Mouse (Mus musculus) right cerebral cortex, adult 18-20 months (tissue): ENCODE measurements around the gene Gm11236.
"Not testable (repeated sequence)": the region's sequence is repeated elsewhere in the genome, so short reads cannot be mapped to it uniquely, and the experiment has no call there.

ENCODE experiments used
- DNase-seq: peaks from one replicate; pipeline ENCODE4 v3.0.0; 2022; ENCODE audit warnings: mixed read lengths

The Gm11236 gene

DNA sequence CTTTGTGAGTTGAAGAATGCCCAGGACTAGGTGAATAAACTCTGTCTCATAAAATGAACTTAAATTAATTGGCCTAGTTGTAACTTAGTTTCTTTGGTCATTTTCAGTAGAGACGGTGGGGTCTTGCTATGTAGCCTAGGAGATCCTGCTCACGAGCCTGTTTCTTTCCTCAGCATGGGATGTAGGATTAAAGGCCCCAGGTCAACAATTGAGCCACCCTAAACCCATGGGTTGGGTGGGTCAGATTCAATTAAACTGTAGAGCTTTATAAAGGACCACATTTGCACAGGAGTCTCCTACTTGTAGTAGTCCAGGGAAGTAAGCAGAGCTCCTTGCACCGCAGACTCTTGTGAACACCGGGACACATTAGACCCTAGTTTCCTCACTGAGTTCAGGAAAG is at the start of gene Gm11236:
TSS of gene Gm11236 (plus strand) at position 301 of the 400 bp plus-strand sequence.
- DNase-seq: not testable (repeated sequence)

DNA sequence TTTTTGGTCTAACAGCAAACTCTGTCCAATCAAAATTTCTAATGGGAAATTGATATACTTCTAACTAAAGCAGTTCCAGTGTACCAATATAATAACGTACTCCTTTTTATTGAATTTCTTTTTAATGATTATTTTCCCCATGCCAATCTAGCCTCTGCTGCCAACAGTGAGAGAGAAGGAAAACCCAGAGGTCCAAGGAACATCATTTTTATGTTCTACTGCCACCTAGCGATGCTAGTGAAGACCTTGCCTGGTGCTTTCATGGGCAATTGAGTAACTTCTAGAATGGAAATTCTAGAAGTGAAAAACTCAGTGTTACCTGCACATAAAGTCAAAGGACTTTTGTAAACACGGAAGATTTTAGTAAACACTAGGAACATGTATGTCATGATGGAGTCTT is 38.7 kb upstream of the Gm11236 start:
- DNase-seq: peak; percentile 11

DNA sequence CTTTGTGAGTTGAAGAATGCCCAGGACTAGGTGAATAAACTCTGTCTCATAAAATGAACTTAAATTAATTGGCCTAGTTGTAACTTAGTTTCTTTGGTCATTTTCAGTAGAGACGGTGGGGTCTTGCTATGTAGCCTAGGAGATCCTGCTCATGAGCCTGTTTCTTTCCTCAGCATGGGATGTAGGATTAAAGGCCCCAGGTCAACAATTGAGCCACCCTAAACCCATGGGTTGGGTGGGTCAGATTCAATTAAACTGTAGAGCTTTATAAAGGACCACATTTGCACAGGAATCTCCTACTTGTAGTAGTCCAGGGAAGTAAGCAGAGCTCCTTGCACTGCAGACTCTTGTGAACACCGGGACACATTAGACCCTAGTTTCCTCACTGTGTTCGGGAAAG is 30.3 kb upstream of the Gm11236 start, which contains the start of gene Gm11238:
TSS of gene Gm11238 (plus strand) at position 301 of the 400 bp plus-strand sequence.
- not testable (repeated sequence) for DNase-seq

DNA sequence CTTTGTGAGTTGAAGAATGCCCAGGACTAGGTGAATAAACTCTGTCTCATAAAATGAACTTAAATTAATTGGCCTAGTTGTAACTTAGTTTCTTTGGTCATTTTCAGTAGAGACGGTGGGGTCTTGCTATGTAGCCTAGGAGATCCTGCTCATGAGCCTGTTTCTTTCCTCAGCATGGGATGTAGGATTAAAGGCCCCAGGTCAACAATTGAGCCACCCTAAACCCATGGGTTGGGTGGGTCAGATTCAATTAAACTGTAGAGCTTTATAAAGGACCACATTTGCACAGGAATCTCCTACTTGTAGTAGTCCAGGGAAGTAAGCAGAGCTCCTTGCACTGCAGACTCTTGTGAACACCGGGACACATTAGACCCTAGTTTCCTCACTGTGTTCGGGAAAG is 15.2 kb upstream of the Gm11236 start, which contains the start of gene Gm11237:
TSS of gene Gm11237 (plus strand) at position 301 of the 400 bp plus-strand sequence.
- DNase-seq: not testable (repeated sequence)

DNA sequence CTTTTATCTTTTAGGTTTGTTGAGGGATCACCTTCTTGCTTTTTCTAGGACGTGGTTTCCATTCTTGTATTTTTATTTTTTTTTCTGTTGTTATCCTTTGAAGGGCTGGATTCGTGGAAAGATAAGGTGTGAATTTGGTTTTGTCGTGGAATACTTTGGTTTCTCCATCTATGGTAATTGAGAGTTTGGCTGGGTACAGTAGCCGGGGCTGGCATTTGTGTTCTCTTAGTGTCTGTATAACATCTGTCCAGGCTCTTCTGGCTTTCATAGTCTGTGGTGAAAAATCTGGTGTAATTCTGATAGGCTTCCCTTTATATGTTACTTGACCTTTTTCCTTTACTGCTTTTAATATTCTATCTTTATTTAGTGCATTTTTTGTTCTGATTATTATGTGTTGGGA is 23.9 kb downstream of the Gm11236 start:
- not testable (repeated sequence) for DNase-seq

DNA sequence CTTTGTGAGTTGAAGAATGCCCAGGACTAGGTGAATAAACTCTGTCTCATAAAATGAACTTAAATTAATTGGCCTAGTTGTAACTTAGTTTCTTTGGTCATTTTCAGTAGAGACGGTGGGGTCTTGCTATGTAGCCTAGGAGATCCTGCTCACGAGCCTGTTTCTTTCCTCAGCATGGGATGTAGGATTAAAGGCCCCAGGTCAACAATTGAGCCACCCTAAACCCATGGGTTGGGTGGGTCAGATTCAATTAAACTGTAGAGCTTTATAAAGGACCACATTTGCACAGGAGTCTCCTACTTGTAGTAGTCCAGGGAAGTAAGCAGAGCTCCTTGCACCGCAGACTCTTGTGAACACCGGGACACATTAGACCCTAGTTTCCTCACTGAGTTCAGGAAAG is 30.1 kb downstream of the Gm11236 start, which contains the start of gene Gm11239:
TSS of gene Gm11239 (plus strand) at position 301 of the 400 bp plus-strand sequence.
- not testable (repeated sequence) for DNase-seq

DNA sequence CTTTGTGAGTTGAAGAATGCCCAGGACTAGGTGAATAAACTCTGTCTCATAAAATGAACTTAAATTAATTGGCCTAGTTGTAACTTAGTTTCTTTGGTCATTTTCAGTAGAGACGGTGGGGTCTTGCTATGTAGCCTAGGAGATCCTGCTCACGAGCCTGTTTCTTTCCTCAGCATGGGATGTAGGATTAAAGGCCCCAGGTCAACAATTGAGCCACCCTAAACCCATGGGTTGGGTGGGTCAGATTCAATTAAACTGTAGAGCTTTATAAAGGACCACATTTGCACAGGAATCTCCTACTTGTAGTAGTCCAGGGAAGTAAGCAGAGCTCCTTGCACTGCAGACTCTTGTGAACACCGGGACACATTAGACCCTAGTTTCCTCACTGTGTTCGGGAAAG is 45.3 kb downstream of the Gm11236 start, which contains the start of gene Gm428:
TSS of gene Gm428 (plus strand) at position 301 of the 400 bp plus-strand sequence.
- DNase-seq: not testable (repeated sequence)
